Mouse (Mus musculus): ENCODE data around the gene Gm13199. TPM values are rescaled to one million over a fixed set of nuclear protein-coding genes. Genes with fewer than 3 reads are reported as not detected.

The Gm13199 gene
- polyA plus RNA-seq (2014; fragmentation: Illumina TruSeq; extraction: RNeasy Lipid Tissue Mini Kit (QIAGEN cat#74804); ENCODE audit: low read depth, low replicate concordance) = not detected

DNA sequence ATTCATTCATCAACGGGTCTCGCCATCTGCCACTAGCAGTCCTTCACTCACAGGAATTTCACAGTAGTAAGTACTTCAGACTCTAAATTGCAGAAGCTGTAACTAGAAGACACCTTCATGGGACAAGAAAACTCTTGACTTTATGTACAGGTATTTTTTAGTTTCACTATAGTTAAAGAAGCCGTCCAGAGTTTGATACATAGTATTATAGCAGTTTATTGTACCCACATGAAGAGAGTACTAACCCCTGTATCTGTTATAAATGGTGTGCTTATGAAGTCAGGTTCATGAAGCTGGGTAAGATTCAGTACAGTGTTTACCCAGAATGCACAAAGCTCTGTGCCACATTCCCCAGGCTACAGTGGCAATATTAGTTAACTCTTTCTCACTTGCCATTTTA lies at the start of gene Gm13199:
Gm13199 (minus strand) TSS at position 101 of the 400 bp plus-strand sequence.

DNA sequence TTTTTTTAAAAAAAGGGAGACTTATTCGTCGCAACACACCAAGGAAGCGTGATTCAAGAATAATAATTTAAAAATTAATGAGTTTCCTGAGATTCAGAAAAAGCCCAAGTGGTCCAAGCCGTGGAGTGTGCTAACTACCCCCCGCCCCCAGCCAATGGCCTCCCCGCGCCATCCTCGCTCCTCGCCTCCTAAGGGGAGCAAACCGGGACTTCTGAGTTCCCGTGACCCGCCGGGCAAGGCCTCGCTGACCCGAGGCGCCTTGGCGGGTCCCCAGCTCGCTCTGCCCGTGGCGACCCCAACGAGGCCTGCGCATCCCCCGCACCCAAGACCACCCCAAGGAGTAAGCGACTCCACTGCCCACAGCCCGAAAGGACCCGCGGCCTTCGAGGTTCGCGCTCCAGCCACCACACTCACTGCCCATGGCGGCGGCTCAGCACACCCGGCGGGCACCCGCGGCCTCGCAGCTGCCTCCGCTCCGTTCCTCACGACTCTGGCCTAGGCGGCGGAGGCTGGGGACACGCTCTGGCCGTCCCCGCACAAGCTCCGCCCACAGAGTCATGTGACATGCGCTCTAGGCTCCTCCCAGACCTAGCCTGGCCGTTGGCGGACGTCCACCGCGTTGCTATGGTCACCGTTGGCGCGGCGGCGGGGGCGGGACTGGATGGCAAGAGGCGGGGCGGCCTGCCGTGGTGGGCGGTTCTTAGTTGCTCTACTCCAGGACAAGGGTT lies 32.3 kb upstream of the Gm13199 start, which contains the start of gene Sec61a2:
Sec61a2 (minus strand) TSS at position 590 of the 728 bp plus-strand sequence.

DNA sequence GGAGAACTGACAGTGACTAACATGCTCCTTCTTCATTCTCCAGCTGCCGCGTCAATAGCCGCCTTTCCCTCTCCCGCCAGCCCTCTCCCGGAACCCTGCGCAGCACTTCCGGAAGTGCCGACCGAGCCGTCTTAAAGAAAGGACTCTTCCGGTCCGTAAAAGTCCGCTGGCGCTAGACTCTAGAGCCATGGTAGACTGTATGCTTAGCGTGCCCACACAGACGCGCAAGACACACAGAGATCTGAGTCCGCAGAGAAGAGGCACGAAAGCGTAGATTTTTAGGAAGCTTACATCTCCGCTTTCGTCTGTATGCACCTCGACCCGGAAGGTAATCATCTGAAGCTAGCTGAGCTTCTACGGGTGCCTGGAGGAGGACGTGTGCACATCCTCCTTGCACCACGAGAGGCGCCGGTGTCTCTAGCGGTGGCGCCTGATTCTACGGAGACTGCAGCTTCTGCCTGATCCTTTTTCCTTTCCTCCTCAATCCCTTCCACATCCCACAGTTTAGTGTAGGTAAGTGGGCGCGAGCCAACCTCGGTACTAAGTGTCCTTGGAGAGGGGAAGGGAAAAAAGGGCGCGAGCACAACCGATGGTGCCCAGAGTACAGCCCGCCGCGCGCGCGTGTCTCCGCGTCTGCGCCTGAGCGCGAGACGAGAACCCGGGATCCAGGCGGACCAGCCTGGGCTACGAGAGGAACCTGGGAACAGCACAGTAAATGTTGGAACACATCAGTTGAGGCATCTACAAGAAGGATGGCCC lies 17.7 kb downstream of the Gm13199 start, which contains the start of the genes Nudt5 and Cdc123:
Nudt5 (plus strand) TSS at position 147 of the 759 bp plus-strand sequence.
Cdc123 (minus strand) TSS at position 292 of the 759 bp plus-strand sequence.

Other genes with a start within 250 kb of the Gm13199 start
- gene Camk1d, start 148.4 kb downstream of the Gm13199 start, polyA plus RNA-seq (2014; fragmentation: Illumina TruSeq; extraction: RNeasy Lipid Tissue Mini Kit (QIAGEN cat#74804); ENCODE audit: low read depth, low replicate concordance) = 8.3 TPM
- 44.2 TPM for gene Nudt5, start 17.9 kb downstream of the Gm13199 start, polyA plus RNA-seq (2014; fragmentation: Illumina TruSeq; extraction: RNeasy Lipid Tissue Mini Kit (QIAGEN cat#74804); ENCODE audit: low read depth, low replicate concordance)
- gene Cdc123, start 17.8 kb downstream of the Gm13199 start, polyA plus RNA-seq (2014; fragmentation: Illumina TruSeq; extraction: RNeasy Lipid Tissue Mini Kit (QIAGEN cat#74804); ENCODE audit: low read depth, low replicate concordance) = 261 TPM
- gene Sec61a2, start 32.5 kb upstream of the Gm13199 start, polyA plus RNA-seq (2014; fragmentation: Illumina TruSeq; extraction: RNeasy Lipid Tissue Mini Kit (QIAGEN cat#74804); ENCODE audit: low read depth, low replicate concordance) = 54.1 TPM
- gene Dhtkd1, start 79.9 kb upstream of the Gm13199 start, polyA plus RNA-seq (2014; fragmentation: Illumina TruSeq; extraction: RNeasy Lipid Tissue Mini Kit (QIAGEN cat#74804); ENCODE audit: low read depth, low replicate concordance) = 10.6 TPM
- 77.6 TPM for gene Upf2, start 88.5 kb upstream of the Gm13199 start, polyA plus RNA-seq (2014; fragmentation: Illumina TruSeq; extraction: RNeasy Lipid Tissue Mini Kit (QIAGEN cat#74804); ENCODE audit: low read depth, low replicate concordance)